Mouse (Mus musculus) CH12.LX (cell line): Measurements from ENCODE around the gene Thrsp.

ENCODE experiments used
- CTCF ChIP-seq, 2 experiments: IDR thresholded peaks in 1 of 2; conservative IDR thresholded peaks in 1 of 2; 2 replicates each; pipeline ENCODE4 v1.5.1; 2011 to 2012; ENCODE audit warnings: low read depth in 2 of 2, low read length in 2 of 2, improper control_type of control experiment in 1 of 2, inconsistent platforms in 1 of 2, mild to moderate bottlenecking in 1 of 2, moderate library complexity in 1 of 2
- NELFE ChIP-seq: IDR thresholded peaks from 2 replicates; pipeline ENCODE4 v1.6.1; 2011; ENCODE audit warnings: low read depth, low read length, improper control_type of control experiment
- POLR2A ChIP-seq: IDR thresholded peaks from 2 replicates; pipeline ENCODE4 v1.6.1; 2011; ENCODE audit warnings: low read depth, mild to moderate bottlenecking, improper control_type of control experiment, low read length

- TF ChIP-seq POLR2A, result no peak
- no peak for TF ChIP-seq CTCF (conservative IDR thresholded peaks at IDR 0.05 in 1 of 2, IDR thresholded peaks at IDR 0.05 in 1 of 2; ENCODE audit: low read depth in 2 of 2, low read length in 2 of 2)
- TF ChIP-seq NELFE, result no peak
Measured at GRCm38 (mm10) chr7:97455577-97455976, 38.0 kb upstream of the Thrsp start.
